Mouse (Mus musculus): ENCODE results near the gene Ube2e2. TPM values are rescaled to one million over a fixed set of nuclear protein-coding genes. Genes with fewer than 3 reads are reported as not detected.

Gene Ube2e2
- polyA plus RNA-seq, 1 experiment: 29.2 TPM

GRCm38 (mm10) chr14:18618603-18619002 lies 275.5 kb downstream of the Ube2e2 start:
- Histone ChIP-seq H3K36me3 (ENCODE audit: control insufficient read depth, insufficient read depth, low read length) (no peaks in the 10 kb centered on the region), H3K27me3 (ENCODE audit: control insufficient read depth, insufficient read depth, low read length) (no peaks in the 10 kb centered on the region), H3K27ac (ENCODE audit: control insufficient read depth, insufficient read depth, low read depth, low read length) (no peak overlapping the region), H3K4me3 (ENCODE audit: control insufficient read depth, low read depth, low read length) (no peak overlapping the region), H3K4me1 (ENCODE audit: control insufficient read depth, insufficient read depth, low read length) (no peaks in the 10 kb centered on the region)
- TF ChIP-seq POLR2A (IDR thresholded peaks at IDR 0.05; ENCODE audit: control insufficient read depth, low read depth, low read length) (no peak), CTCF (IDR thresholded peaks at IDR 0.05; ENCODE audit: control insufficient read depth, insufficient read depth, insufficient replicate concordance, low read depth, low read length) (no peak)

DNA sequence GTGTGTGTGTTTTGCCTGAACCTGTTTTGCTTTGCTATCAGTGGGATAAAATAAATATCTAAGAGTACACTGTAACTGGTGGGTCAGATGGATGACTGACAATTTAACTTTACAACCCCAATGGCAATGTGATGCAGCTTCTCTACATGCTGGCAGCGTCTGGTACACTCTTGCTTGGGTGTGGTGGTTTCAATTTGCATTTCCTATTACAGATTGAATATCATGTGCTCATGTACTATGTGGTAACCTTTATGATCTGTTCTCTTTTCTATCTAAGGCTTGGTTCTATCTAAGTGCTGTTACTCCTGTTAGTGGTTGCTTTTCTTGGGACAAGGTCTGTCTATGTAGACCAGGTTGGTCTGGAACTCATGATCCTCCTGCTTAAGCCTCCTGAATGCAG lies 292.1 kb downstream of the Ube2e2 start:
- Histone ChIP-seq H3K4me3 (ENCODE audit: control insufficient read depth, low read depth, low read length) (no peak overlapping the region), H3K4me1 (ENCODE audit: control insufficient read depth, insufficient read depth, low read length) (no peaks in the 10 kb centered on the region), H3K27me3 (ENCODE audit: control insufficient read depth, insufficient read depth, low read length) (no peaks in the 10 kb centered on the region), H3K36me3 (ENCODE audit: control insufficient read depth, insufficient read depth, low read length) (no peaks in the 10 kb centered on the region), H3K27ac (ENCODE audit: control insufficient read depth, insufficient read depth, low read depth, low read length) (no peak overlapping the region)
- TF ChIP-seq POLR2A (IDR thresholded peaks at IDR 0.05; ENCODE audit: control insufficient read depth, low read depth, low read length): no peak
- no peak for TF ChIP-seq CTCF (IDR thresholded peaks at IDR 0.05; ENCODE audit: control insufficient read depth, insufficient read depth, insufficient replicate concordance, low read depth, low read length)

- no peak overlapping the region for H3K4me3 ChIP-seq (ENCODE audit: control insufficient read depth, low read depth, low read length)
- H3K4me1 ChIP-seq (ENCODE audit: control insufficient read depth, insufficient read depth, low read length): no peaks in the 10 kb centered on the region
- no peak overlapping the region for H3K27ac ChIP-seq (ENCODE audit: control insufficient read depth, insufficient read depth, low read depth, low read length)
- no peaks in the 10 kb centered on the region for H3K36me3 ChIP-seq (ENCODE audit: control insufficient read depth, insufficient read depth, low read length)
- no peaks in the 10 kb centered on the region for H3K27me3 ChIP-seq (ENCODE audit: control insufficient read depth, insufficient read depth, low read length)
- TF ChIP-seq POLR2A (IDR thresholded peaks at IDR 0.05; ENCODE audit: control insufficient read depth, low read depth, low read length): no peak
- no peak for TF ChIP-seq CTCF (IDR thresholded peaks at IDR 0.05; ENCODE audit: control insufficient read depth, insufficient read depth, insufficient replicate concordance, low read depth, low read length)
These were observed 307.6 kb downstream of the Ube2e2 start for GRCm38 (mm10) chr14:18586239-18587034.

DNA sequence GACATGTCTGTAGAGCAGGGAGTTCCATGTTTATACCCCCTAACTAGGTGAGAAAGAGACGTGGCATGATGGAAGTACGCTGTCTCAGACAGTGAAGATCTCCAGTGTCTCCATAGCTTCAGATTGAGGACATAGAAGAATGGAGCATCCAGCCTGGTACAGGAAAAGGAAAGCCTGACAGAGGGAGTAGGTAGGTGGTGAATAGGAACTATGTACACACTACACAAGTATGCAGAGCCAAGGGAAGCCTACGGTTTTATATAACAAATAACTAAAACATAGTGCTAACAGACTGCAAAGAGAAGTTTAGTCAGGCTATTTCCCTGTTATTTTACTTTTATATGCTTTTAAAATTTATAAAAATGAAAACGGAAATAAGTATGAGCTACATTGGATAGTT lies 312.3 kb downstream of the Ube2e2 start:
- Histone ChIP-seq H3K27ac (ENCODE audit: control insufficient read depth, insufficient read depth, low read depth, low read length) (no peak overlapping the region), H3K27me3 (ENCODE audit: control insufficient read depth, insufficient read depth, low read length) (no peaks in the 10 kb centered on the region), H3K36me3 (ENCODE audit: control insufficient read depth, insufficient read depth, low read length) (no peaks in the 10 kb centered on the region), H3K4me3 (ENCODE audit: control insufficient read depth, low read depth, low read length) (no peak overlapping the region), H3K4me1 (ENCODE audit: control insufficient read depth, insufficient read depth, low read length) (no peaks in the 10 kb centered on the region)
- TF ChIP-seq POLR2A (IDR thresholded peaks at IDR 0.05; ENCODE audit: control insufficient read depth, low read depth, low read length): no peak

DNA sequence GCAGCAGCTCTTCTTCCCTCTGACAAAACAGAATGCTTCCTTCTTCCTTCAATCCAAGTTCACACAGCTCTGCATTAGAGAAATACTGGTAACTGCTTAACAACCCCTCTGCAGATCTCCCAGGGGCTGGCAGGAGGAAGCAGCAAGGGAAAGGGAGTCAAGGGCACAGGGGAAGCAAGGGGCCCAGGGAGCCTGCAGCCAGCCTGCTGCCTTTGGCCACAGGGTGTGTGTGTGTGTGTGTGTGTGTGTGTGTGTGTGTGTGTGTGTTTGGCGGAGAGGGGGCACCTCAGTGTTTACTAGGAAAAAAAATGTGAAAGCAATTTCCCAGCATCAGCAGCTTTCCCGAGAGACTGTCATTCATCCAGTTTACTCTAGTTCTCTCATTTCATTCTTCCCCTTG lies 319.3 kb downstream of the Ube2e2 start:
- TF ChIP-seq CTCF (IDR thresholded peaks at IDR 0.05; ENCODE audit: control insufficient read depth, insufficient read depth, insufficient replicate concordance, low read depth, low read length): no peak
- TF ChIP-seq POLR2A (IDR thresholded peaks at IDR 0.05; ENCODE audit: control insufficient read depth, low read depth, low read length): no peak
- Histone ChIP-seq H3K27ac (ENCODE audit: control insufficient read depth, insufficient read depth, low read depth, low read length) (no peak overlapping the region), H3K36me3 (ENCODE audit: control insufficient read depth, insufficient read depth, low read length) (no peaks in the 10 kb centered on the region), H3K4me3 (ENCODE audit: control insufficient read depth, low read depth, low read length) (no peak overlapping the region), H3K4me1 (ENCODE audit: control insufficient read depth, insufficient read depth, low read length) (no peaks in the 10 kb centered on the region), H3K27me3 (ENCODE audit: control insufficient read depth, insufficient read depth, low read length) (no peaks in the 10 kb centered on the region)

GRCm38 (mm10) chr14:18574130-18574721 lies 319.8 kb downstream of the Ube2e2 start:
- Histone ChIP-seq H3K4me3 (ENCODE audit: control insufficient read depth, low read depth, low read length) (no peak overlapping the region), H3K36me3 (ENCODE audit: control insufficient read depth, insufficient read depth, low read length) (no peaks in the 10 kb centered on the region), H3K27me3 (ENCODE audit: control insufficient read depth, insufficient read depth, low read length) (no peaks in the 10 kb centered on the region), H3K27ac (ENCODE audit: control insufficient read depth, insufficient read depth, low read depth, low read length) (no peak overlapping the region), H3K4me1 (ENCODE audit: control insufficient read depth, insufficient read depth, low read length) (no peaks in the 10 kb centered on the region)
- TF ChIP-seq CTCF (IDR thresholded peaks at IDR 0.05; ENCODE audit: control insufficient read depth, insufficient read depth, insufficient replicate concordance, low read depth, low read length) (no peak), POLR2A (IDR thresholded peaks at IDR 0.05; ENCODE audit: control insufficient read depth, low read depth, low read length) (no peak)

GRCm38 (mm10) chr14:18573286-18573956 lies 320.6 kb downstream of the Ube2e2 start:
- Histone ChIP-seq H3K4me1 (ENCODE audit: control insufficient read depth, insufficient read depth, low read length) (no peaks in the 10 kb centered on the region), H3K4me3 (ENCODE audit: control insufficient read depth, low read depth, low read length) (no peak overlapping the region), H3K27me3 (ENCODE audit: control insufficient read depth, insufficient read depth, low read length) (no peaks in the 10 kb centered on the region), H3K27ac (ENCODE audit: control insufficient read depth, insufficient read depth, low read depth, low read length) (no peak overlapping the region), H3K36me3 (ENCODE audit: control insufficient read depth, insufficient read depth, low read length) (no peaks in the 10 kb centered on the region)
- TF ChIP-seq CTCF (IDR thresholded peaks at IDR 0.05; ENCODE audit: control insufficient read depth, insufficient read depth, insufficient replicate concordance, low read depth, low read length) (no peak), POLR2A (IDR thresholded peaks at IDR 0.05; ENCODE audit: control insufficient read depth, low read depth, low read length) (no peak)

Measured in testis, adult 2 months (tissue).